Mouse (Mus musculus): Measurements from ENCODE around the gene Sprr1a. TPM values are rescaled to one million over a fixed set of nuclear protein-coding genes. Genes with fewer than 3 reads are reported as not detected.
"Not testable (repeated sequence)": the region's sequence is repeated elsewhere in the genome, so short reads cannot be mapped to it uniquely, and the experiment has no call there.

The Sprr1a gene
- polyA plus RNA-seq (2015; fragmentation: Nextera tagmentation; extraction: Ambion mirVana) = 0.42 and 2.6 TPM in 2 replicates

DNA sequence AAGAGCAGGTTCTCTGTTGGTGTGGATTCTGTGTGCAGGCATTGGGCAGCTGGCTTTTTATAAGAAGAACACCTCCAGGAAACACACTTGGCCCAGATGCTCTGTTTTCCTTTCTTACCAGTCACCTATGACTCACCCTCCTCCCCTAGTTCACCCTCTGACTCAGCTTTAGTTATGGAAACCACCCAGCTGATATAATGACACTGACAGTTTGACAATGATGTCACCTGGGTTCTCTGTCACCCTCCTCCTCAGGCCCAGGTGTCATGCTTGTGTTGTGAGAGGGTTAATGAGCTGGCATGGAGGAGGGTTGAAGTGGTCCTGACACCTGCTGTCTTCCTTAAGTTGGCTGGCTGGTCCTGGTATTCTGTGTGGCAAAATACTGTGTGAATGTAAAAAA lies at the start of gene Sprr1a:
Sprr1a (minus strand) TSS at position 33 of the 400 bp plus-strand sequence.
- H3K4me1 ChIP-seq (replicated peaks) = no peaks in the 10 kb centered on the region
- no peak within 1 kb of the TSS for H3K4me2 ChIP-seq
- H3K27me3 ChIP-seq = no peaks in the 10 kb centered on the region
- H3K4me3 ChIP-seq = no peak within 1 kb of the TSS
- ATAC-seq (replicated peaks; ENCODE audit: insufficient number of reproducible peaks, insufficient read depth, low FRiP score, low read depth) = no peak
- H3K9me3 ChIP-seq (replicated peaks) = no peaks in the 10 kb centered on the region
- H3K9ac ChIP-seq = no peak within 1 kb of the TSS
- H3K27ac ChIP-seq = no peak within 1 kb of the TSS
- H3K36me3 ChIP-seq = no peaks in the 10 kb centered on the region

DNA sequence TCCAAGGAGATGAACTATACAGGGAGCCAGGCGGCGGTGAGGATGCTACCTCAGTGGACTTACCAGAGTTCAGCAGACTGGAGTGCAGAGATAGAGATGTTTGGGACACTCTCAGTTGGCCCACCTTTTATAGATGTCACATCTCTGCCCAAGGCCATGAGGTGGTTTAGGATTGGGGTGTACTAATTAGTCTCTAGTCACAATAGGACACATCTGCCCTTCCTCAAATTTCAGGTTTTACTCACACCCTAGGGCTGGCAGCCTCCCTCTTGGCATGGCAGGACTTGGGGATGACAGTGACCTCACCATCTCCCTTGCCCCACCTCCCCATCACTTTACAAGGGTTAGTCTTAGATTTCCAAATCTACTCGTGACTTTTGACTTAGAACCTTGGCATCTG lies 48.7 kb upstream of the Sprr1a start, which contains the start of gene 2310046K23Rik:
2310046K23Rik (minus strand) TSS at position 101 of the 400 bp plus-strand sequence.
- no peak within 1 kb of the TSS for H3K27ac ChIP-seq
- H3K4me2 ChIP-seq = no peak within 1 kb of the TSS
- no peak within 1 kb of the TSS for H3K9ac ChIP-seq
- ATAC-seq (replicated peaks; ENCODE audit: insufficient number of reproducible peaks, insufficient read depth, low FRiP score, low read depth) = no peak
- no peaks in the 10 kb centered on the region for H3K36me3 ChIP-seq
- WGBS = 71% methylated on average over 3 of the region's 3 CpGs
- no peaks in the 10 kb centered on the region for H3K9me3 ChIP-seq (replicated peaks)
- H3K27me3 ChIP-seq = no peaks in the 10 kb centered on the region
- H3K4me1 ChIP-seq (replicated peaks) = no peaks in the 10 kb centered on the region
- no peak within 1 kb of the TSS for H3K4me3 ChIP-seq

DNA sequence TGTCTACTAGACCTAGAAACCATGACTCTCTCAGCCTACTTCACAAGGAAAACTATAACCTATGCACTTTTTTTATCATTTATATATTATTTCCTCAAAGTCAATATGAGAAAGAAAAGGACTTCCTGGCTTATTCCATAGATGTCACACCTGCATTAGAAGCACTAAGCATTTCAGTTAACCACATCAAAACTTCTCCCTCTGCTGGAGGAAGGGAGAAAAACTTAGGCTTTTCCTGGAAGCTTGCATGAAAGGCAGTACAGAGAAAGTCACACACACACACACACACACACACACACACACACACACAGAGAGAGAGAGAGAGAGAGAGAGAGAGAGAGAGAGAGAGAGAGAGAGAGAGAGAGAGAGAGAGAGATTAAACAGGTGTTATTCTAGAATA lies 26.6 kb upstream of the Sprr1a start:
- Histone ChIP-seq H3K27me3 (no peaks in the 10 kb centered on the region), H3K4me3 (no peak overlapping the region), H3K9me3 (replicated peaks) (no peaks in the 10 kb centered on the region), H3K27ac (no peak overlapping the region), H3K4me1 (replicated peaks) (no peaks in the 10 kb centered on the region), H3K4me2 (no peak overlapping the region), H3K9ac (no peak overlapping the region), H3K36me3 (no peaks in the 10 kb centered on the region)
- no peak for ATAC-seq (replicated peaks; ENCODE audit: insufficient number of reproducible peaks, insufficient read depth, low FRiP score, low read depth)

DNA sequence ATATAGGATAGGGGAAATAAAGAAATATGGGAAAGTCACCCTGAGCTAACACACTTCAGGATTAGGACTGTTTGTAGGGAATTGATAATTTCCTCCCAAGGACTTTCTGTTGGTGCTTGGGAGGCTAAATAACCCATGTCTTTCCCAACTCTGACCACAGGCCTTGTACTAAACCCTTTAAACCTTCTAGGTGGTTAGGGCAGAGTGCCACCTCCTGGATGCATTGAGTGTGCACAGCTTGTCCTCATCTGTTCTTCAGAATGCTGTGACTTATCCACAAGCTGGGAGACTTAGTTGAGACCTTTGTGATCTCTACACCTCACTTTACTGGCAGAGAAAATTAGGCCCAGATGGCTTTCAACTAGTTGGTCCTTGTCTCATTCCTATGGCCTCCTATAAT lies 25.1 kb upstream of the Sprr1a start:
- Histone ChIP-seq H3K36me3 (no peaks in the 10 kb centered on the region), H3K9me3 (replicated peaks) (no peaks in the 10 kb centered on the region), H3K4me1 (replicated peaks) (no peaks in the 10 kb centered on the region), H3K27me3 (no peaks in the 10 kb centered on the region), H3K4me2 (no peak overlapping the region), H3K4me3 (no peak overlapping the region), H3K27ac (no peak overlapping the region), H3K9ac (no peak overlapping the region)
- no peak for ATAC-seq (replicated peaks; ENCODE audit: insufficient number of reproducible peaks, insufficient read depth, low FRiP score, low read depth)

DNA sequence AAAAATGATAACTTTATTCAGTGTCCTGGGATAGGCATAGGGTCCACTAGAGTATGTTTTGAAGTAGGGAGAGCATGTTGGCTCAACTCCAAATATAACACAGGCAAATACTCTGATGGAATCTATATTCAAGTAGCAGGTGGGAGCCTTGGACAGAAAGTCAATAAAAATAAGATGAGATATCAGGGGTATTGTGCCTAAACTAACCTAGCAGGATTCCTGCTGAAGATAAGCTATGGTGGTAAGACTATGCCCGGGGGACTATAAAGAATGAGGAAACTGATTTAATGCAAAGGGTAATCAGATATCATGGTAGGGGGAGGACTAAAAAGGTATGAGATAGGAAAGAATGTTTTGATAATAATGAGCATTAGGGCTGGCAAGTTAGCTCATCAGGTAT lies 22.5 kb upstream of the Sprr1a start:
- ATAC-seq (replicated peaks; ENCODE audit: insufficient number of reproducible peaks, insufficient read depth, low FRiP score, low read depth) = no peak
- 78% methylated on average over 1 of the region's 1 CpGs for WGBS
- no peaks in the 10 kb centered on the region for H3K4me1 ChIP-seq (replicated peaks)
- H3K9ac ChIP-seq = no peak overlapping the region
- no peak overlapping the region for H3K4me2 ChIP-seq
- H3K27ac ChIP-seq = no peak overlapping the region
- no peak overlapping the region for H3K4me3 ChIP-seq
- no peaks in the 10 kb centered on the region for H3K9me3 ChIP-seq (replicated peaks)
- no peaks in the 10 kb centered on the region for H3K27me3 ChIP-seq
- H3K36me3 ChIP-seq = no peaks in the 10 kb centered on the region

DNA sequence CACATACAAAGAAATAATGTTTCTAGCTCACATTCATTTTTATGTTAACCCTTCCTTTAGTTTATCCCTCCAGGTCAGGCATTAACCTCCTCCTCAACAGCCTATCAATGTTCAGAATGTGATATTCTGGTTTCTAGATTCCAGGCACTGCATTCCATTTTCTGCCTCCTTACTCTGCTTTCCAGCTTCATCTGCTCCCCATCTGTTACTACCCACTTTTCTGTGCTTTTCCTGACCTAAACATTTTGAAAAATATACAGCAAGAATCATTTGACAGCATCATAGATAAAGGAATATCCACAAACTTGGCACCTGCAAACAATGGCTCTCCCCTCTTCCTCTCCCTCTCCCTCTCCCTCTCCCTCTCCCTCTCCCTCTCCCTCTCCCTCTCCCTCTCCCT lies 17.8 kb upstream of the Sprr1a start:
- Histone ChIP-seq H3K4me3 (no peak overlapping the region), H3K4me1 (replicated peaks) (no peaks in the 10 kb centered on the region), H3K4me2 (no peak overlapping the region), H3K27ac (no peak overlapping the region), H3K9ac (no peak overlapping the region), H3K9me3 (replicated peaks) (no peaks in the 10 kb centered on the region), H3K27me3 (no peaks in the 10 kb centered on the region), H3K36me3 (no peaks in the 10 kb centered on the region)
- no peak for ATAC-seq (replicated peaks; ENCODE audit: insufficient number of reproducible peaks, insufficient read depth, low FRiP score, low read depth)

DNA sequence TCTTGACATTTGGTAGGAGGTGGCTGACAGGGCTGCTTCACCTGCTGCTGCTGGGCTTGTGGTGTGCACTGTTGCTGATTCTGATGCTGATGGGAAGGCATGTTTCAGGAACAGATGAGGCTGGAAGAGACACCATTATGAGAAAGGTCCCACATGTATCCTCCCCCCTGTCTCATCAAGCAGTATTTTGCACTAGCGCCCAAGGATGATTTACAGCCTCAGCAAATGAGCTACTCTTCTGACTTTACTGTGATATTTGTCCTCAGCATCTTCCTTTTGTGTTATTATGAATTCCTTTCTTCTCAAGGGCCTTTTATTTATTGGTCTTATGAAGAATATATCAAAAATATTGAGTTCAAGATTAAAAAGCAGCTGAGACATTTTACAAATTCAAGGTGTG lies 14.7 kb upstream of the Sprr1a start, which contains the start of gene Sprr4:
Sprr4 (minus strand) TSS at position 101 of the 400 bp plus-strand sequence.
- Histone ChIP-seq H3K9me3 (replicated peaks) (no peaks in the 10 kb centered on the region), H3K4me1 (replicated peaks) (no peaks in the 10 kb centered on the region), H3K27me3 (no peaks in the 10 kb centered on the region), H3K36me3 (no peaks in the 10 kb centered on the region), H3K27ac (no peak within 1 kb of the TSS), H3K4me2 (no peak within 1 kb of the TSS), H3K9ac (no peak within 1 kb of the TSS), H3K4me3 (no peak within 1 kb of the TSS)
- 81% methylated on average over 1 of the region's 1 CpGs for WGBS
- ATAC-seq (replicated peaks; ENCODE audit: insufficient number of reproducible peaks, insufficient read depth, low FRiP score, low read depth) = no peak

DNA sequence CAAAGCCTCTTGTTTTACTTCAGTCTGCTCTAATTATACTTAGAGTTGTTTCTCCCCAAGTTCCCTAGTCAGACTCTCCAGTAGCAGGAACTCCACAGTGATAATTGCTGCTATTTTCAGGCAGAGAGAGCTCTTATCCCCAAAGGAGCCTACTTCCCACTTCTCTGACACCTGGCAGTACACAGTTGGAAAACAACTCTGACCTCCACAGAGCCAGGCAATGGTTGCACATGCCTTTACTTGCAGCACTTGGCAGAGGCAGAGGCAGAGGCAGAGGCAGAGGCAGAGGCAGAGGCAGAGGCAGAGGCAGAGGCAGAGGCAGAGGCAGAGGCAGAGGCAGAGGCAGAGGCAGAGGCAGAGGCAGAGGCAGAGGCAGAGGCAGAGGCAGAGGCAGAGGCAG lies 4.6 kb upstream of the Sprr1a start:
- H3K4me3 ChIP-seq; H3K36me3 ChIP-seq; H3K4me2 ChIP-seq; H3K27me3 ChIP-seq; H3K4me1 ChIP-seq (replicated peaks); H3K9ac ChIP-seq; H3K27ac ChIP-seq; H3K9me3 ChIP-seq (replicated peaks); ATAC-seq (replicated peaks; ENCODE audit: insufficient number of reproducible peaks, insufficient read depth, low FRiP score, low read depth): not testable (repeated sequence)

DNA sequence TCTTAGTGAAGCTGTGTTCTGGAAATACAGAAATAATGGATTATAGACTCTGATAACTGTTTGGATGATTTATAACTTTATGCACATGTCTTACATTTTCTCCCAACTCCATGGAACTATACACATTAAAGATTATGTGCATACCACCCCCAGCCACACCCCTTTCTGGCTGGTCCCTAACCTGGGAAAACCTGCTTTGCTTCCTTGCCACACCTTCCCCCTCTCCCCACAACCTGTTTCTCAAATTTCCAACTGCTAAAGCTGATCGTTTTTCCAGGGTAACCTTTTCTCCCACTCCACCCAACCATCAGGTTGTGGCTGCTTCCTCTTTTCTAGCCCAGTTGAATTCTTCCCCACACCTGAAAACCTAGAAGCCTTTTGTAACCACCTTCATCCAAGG lies 612 bp upstream of the Sprr1a start:
- H3K4me1 ChIP-seq (replicated peaks) = no peaks in the 10 kb centered on the region
- 27% methylated on average over 1 of the region's 1 CpGs for WGBS
- H3K36me3 ChIP-seq = no peaks in the 10 kb centered on the region
- no peaks in the 10 kb centered on the region for H3K9me3 ChIP-seq (replicated peaks)
- no peak overlapping the region for H3K27ac ChIP-seq
- no peak overlapping the region for H3K9ac ChIP-seq
- H3K4me3 ChIP-seq = no peak overlapping the region
- H3K4me2 ChIP-seq = no peak overlapping the region
- no peaks in the 10 kb centered on the region for H3K27me3 ChIP-seq
- no peak for ATAC-seq (replicated peaks; ENCODE audit: insufficient number of reproducible peaks, insufficient read depth, low FRiP score, low read depth)

DNA sequence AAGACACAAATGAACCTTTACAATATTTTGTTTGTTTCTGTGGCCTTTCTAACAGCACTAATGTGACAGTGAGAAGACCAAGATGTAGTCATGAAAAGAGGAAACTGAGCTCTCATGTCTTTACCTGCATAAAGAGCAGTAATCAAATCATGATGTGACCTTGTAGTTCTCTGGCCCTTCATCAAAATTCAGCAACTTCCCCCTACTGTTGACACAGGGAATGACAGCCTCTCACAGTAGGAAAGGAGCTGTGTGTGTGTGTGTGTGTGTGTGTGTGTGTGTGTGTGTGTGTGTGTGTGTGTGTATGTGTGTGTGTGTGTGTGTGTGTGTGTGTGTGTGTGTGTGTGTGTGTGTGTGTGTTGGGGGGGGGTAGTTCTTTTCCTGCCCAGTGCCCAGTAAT lies 4.4 kb downstream of the Sprr1a start:
- H3K4me2 ChIP-seq; ATAC-seq (replicated peaks; ENCODE audit: insufficient number of reproducible peaks, insufficient read depth, low FRiP score, low read depth); H3K36me3 ChIP-seq; H3K27me3 ChIP-seq; H3K4me3 ChIP-seq; H3K9me3 ChIP-seq (replicated peaks); H3K4me1 ChIP-seq (replicated peaks); H3K27ac ChIP-seq; H3K9ac ChIP-seq: not testable (repeated sequence)

DNA sequence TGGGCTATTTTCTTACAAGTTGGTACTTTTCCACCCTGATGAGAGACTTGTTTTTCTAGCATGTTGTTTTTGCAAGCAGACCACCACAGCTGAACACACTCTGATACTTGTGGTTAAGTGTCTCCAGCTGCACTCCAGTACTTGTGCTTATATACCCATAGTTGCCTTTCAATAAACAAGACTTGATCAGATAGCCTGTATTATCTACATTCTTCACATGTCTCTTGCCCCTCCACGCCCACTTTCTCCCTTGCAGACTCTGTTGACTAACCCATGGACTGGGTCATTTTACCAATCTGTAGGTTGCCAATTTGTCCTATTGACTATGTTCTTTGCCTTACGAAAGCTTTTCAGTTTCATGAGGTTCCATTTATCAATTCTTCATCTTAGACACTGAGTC lies 15.6 kb downstream of the Sprr1a start:
- ATAC-seq (replicated peaks; ENCODE audit: insufficient number of reproducible peaks, insufficient read depth, low FRiP score, low read depth) = no peak
- 70% methylated on average over 2 of the region's 2 CpGs for WGBS

DNA sequence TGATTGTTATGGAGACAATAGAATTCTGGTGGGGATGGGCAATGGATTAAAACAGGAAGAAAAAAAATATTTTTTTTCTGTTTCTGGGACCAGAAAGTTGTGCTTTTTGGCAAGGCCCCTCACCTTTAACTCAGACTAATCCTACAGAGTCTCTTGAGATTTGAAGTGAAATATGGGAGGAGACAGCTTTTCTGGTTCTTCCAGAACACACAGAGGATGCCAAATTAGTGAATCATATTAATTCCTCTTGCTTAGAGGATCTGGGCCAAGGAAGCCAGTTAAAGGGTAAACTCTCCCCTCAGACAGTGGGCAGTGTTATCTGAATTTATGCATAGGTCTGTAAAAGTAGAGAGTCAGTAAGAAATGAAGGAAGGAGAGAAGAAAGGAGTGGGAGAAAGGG lies 18.3 kb downstream of the Sprr1a start:
- no peak overlapping the region for H3K4me2 ChIP-seq
- ATAC-seq (replicated peaks; ENCODE audit: insufficient number of reproducible peaks, insufficient read depth, low FRiP score, low read depth) = no peak
- no peaks in the 10 kb centered on the region for H3K36me3 ChIP-seq
- no peak overlapping the region for H3K4me3 ChIP-seq
- H3K4me1 ChIP-seq (replicated peaks) = no peaks in the 10 kb centered on the region
- no peak overlapping the region for H3K9ac ChIP-seq
- no peaks in the 10 kb centered on the region for H3K9me3 ChIP-seq (replicated peaks)
- no peak overlapping the region for H3K27ac ChIP-seq
- no peaks in the 10 kb centered on the region for H3K27me3 ChIP-seq

More for the DNA sequence above, 15.6 kb downstream of the Sprr1a start:
- H3K9me3 ChIP-seq (replicated peaks) = no peaks in the 10 kb centered on the region
- H3K9ac ChIP-seq = no peak overlapping the region
- H3K4me2 ChIP-seq = no peak overlapping the region
- H3K27me3 ChIP-seq = no peaks in the 10 kb centered on the region
- H3K27ac ChIP-seq = no peak overlapping the region
- no peak overlapping the region for H3K4me3 ChIP-seq
- no peaks in the 10 kb centered on the region for H3K4me1 ChIP-seq (replicated peaks)
- no peaks in the 10 kb centered on the region for H3K36me3 ChIP-seq

DNA sequence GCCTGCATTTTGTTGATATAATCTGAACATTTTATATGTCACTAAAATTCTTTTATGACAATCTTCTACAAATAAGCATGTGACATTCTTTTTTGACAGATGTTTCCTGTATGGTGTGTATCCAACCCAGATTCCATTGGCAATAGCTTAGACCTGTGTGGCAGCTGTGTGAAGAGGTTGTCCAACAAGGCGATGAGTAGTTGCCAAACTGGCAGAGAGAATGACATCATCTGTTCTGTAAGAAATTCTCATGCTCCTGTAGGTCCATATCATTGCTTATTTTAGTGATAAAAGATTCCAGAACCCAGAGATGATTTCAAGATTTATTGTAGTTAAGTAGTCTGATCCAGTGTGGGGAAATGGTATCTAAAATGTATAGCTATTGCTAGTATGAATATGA lies 19.1 kb downstream of the Sprr1a start:
- no peaks in the 10 kb centered on the region for H3K27me3 ChIP-seq
- no peak overlapping the region for H3K27ac ChIP-seq
- WGBS = 54% methylated on average over 1 of the region's 1 CpGs
- no peak for ATAC-seq (replicated peaks; ENCODE audit: insufficient number of reproducible peaks, insufficient read depth, low FRiP score, low read depth)
- H3K4me1 ChIP-seq (replicated peaks) = no peaks in the 10 kb centered on the region
- no peak overlapping the region for H3K4me2 ChIP-seq
- H3K9me3 ChIP-seq (replicated peaks) = no peaks in the 10 kb centered on the region
- H3K4me3 ChIP-seq = no peak overlapping the region
- no peaks in the 10 kb centered on the region for H3K36me3 ChIP-seq
- no peak overlapping the region for H3K9ac ChIP-seq
